Mouse (Mus musculus) hindbrain, embryonic 14.5 days (tissue): ENCODE data around the gene Ipo13. TPM values are rescaled to one million over a fixed set of nuclear protein-coding genes. Genes with fewer than 3 reads are reported as not detected.

Experiments
- ATAC-seq: fragments of 200-750 bp; cut with Nextera tagmentation; 2 replicates; pipeline ENCODE4 v1.8.0; 2017; ENCODE audit warnings: moderate number of reproducible peaks, mild to moderate bottlenecking, moderate TSS enrichment, moderate library complexity; ENCODE audit not compliant: low FRiP score
- DNase-seq: peaks from one replicate; pipeline ENCODE4 v3.0.0-alpha.2; 2015; ENCODE audit warnings: low spot score
- H3K27ac ChIP-seq: fragments of 300-500 bp; sonication (generic); 2 replicates; pipeline ENCODE4 v1.5.1; 2014; ENCODE audit warnings: mild to moderate bottlenecking, moderate library complexity
- H3K27me3 ChIP-seq: fragments of 300-500 bp; sonication (generic); 2 replicates; pipeline ENCODE4 v1.6.1; 2014; ENCODE audit warnings: mild to moderate bottlenecking, low read length, mixed read lengths; ENCODE audit not compliant: control insufficient read depth, insufficient read depth
- H3K36me3 ChIP-seq: fragments of 300-500 bp; sonication (generic); replicated peaks from 2 replicates; pipeline ENCODE4 v1.6.1; 2014; ENCODE audit not compliant: control insufficient read depth, insufficient read depth
- H3K4me1 ChIP-seq: fragments of 300-500 bp; sonication (generic); replicated peaks from 2 replicates; pipeline ENCODE4 v1.6.1; 2014; ENCODE audit warnings: antibody characterized with exemption, low read length, mixed read lengths; ENCODE audit not compliant: control insufficient read depth, insufficient read depth
- H3K4me2 ChIP-seq: fragments of 300-500 bp; sonication (generic); replicated peaks from 2 replicates; pipeline ENCODE4 v1.6.1; 2014; ENCODE audit warnings: mild to moderate bottlenecking, moderate library complexity
- H3K4me3 ChIP-seq: fragments of 300-500 bp; sonication (generic); replicated peaks from 2 replicates; pipeline ENCODE4 v1.5.1; 2014; ENCODE audit warnings: mild to moderate bottlenecking, low read length
- H3K9ac ChIP-seq: fragments of 300-500 bp; sonication (generic); 2 replicates; pipeline ENCODE4 v1.6.1; 2014
- H3K9me3 ChIP-seq: fragments of 300-500 bp; sonication (generic); 2 replicates; pipeline ENCODE4 v1.6.1; 2016; ENCODE audit warnings: low read length; ENCODE audit not compliant: control insufficient read depth
- WGBS: fragments of 180-500 bp; shearing (Covaris S2); extraction: QIAGEN DNeasy Blood & Tissue Kit; methylation state at CpG from one replicate; pipeline ENCODE4 v1.1.7; 2014; 5-methylcytosine and 5-hydroxymethylcytosine counted together
- polyA plus RNA-seq: library from polyadenylated mRNA; unstranded; fragments of >200 nt; fragmentation: Nextera tagmentation; extraction: Ambion mirVana; gene quantifications from 2 replicates; pipeline ENCODE4 v1.2.1, GENCODE M21; 2014

Ipo13 gene
- polyA plus RNA-seq, 1 experiment from 2014 or later: 55.1 TPM

DNA sequence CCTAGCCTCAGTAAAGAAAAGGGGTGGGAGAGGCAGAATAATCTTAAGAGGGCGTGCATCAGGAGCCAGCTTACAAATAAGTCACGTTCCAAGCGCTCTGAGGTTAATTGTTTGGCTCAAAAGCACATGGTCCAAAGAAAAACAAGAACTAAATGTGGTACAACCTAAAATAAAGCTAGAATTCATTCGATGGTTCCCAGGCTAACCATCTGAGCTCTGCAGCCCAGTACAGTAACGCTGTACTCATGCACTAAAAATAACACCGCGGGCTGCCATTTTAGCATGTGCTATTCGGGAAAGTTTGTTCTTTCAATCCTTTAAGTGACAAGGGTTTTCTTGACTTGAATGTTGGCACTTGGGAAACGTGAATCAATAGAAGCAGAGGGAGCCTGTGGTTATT lies 54.2 kb downstream of the Ipo13 start:
- Histone ChIP-seq H3K27me3 (no peaks in the 10 kb centered on the region), H3K4me1 (no peaks in the 10 kb centered on the region), H3K9me3 (no peaks in the 10 kb centered on the region), H3K9ac (no peak overlapping the region), H3K4me2 (no peak overlapping the region), H3K27ac (no peak overlapping the region), H3K4me3 (no peak overlapping the region), H3K36me3 (no peaks in the 10 kb centered on the region)
- DNase-seq (no peak), ATAC-seq (no peak)
- WGBS: 84% methylated on average over 9 of the region's 9 CpGs

DNA sequence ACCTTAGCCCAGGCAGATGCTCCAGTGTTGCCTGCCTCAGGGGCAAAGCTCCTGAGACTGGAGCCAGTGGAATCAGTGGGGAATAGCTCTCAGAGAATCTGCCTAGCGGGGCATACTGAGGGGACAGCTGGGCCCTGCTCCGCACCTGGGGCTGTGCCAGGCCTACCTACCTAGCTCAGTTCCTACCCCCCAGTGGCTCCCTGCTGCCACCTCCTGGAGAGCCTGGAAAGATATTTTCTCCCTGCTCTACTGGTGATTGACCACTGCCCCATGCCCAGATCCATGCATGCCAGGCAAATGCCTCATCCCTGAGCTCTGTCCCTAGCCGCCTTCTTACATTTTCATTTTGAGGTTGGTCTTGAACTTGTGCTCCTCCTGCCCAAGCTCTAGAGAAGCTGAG lies 56.0 kb downstream of the Ipo13 start:
- no peak for DNase-seq
- H3K36me3 ChIP-seq: no peaks in the 10 kb centered on the region
- WGBS: 45% methylated on average over 3 of the region's 3 CpGs
- H3K9me3 ChIP-seq: no peaks in the 10 kb centered on the region
- no peak overlapping the region for H3K4me3 ChIP-seq
- H3K4me2 ChIP-seq: no peak overlapping the region
- H3K27me3 ChIP-seq: no peaks in the 10 kb centered on the region
- no peaks in the 10 kb centered on the region; the same call in 1 of the 2 replicates for H3K4me1 ChIP-seq
- H3K27ac ChIP-seq: no peak overlapping the region
- no peak for ATAC-seq
- no peak overlapping the region for H3K9ac ChIP-seq

DNA sequence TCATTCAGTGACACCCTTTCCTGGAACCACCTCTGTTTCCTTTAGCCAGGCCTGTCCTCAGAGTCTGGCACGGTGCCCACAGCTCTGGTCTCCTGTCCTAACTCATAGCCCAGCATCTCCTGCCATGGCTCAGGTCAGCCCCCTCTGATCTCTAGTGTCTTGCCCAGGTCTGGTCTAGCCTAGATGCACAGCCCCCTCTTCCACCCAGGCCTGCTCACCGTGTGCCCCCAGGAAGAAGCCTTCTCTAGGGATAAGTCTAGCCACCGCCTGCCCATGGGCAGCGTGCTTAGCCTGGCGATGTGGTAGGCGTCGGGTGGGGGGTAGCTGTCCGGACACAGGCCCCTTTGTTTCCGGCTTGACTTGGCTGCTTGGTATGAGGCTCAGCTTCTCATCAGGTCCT lies 59.7 kb downstream of the Ipo13 start:
- H3K4me2 ChIP-seq: no peak overlapping the region
- DNase-seq (no peak), ATAC-seq (peak; percentile 55; the same call in 1 of the 2 replicates)
- peaks cover under 1% of the 10 kb centered on the region; the same call in 1 of the 2 replicates for H3K4me1 ChIP-seq
- H3K27ac ChIP-seq: peak overlapping the region; percentile 68
- no peaks in the 10 kb centered on the region for H3K27me3 ChIP-seq
- H3K36me3 ChIP-seq: no peaks in the 10 kb centered on the region
- no peaks in the 10 kb centered on the region for H3K9me3 ChIP-seq
- no peak overlapping the region for H3K4me3 ChIP-seq
- WGBS: 62% methylated on average over 9 of the region's 9 CpGs
- H3K9ac ChIP-seq: no peak overlapping the region

DNA sequence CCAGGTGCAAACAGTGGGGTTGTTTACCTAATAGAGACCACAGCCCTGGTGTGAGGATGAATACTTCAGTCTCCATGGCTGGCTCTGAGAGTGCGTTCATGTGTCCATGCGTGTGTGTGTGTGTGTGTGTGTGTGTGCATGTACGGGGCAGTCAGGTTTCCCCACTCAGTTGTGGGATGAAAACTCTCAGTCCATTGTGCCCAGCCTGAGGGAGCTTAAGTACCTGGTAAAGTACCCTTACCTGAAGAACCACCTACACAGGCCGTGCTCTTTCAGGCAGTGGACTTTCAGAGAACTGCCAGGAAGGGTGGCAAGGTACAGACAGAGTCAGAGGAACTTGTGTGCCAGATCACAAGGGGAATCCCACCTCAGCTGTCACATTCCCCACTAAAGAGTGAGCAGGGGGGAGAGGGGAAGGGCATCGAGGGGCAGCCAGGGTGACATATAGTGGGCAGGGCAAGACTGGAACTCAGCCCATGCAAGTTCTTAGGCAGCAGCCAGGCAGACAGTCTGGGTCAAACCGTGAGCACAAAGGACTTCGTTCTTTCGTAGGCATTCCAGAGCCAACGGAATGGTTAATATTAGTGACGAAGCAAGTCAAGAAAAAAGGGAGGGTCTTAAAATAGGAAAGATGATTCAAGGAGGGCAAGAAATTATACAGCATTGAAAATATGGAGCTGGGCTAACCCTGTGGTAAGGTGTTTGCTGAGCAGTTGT lies 62.5 kb downstream of the Ipo13 start:
- WGBS: 85% methylated on average over 10 of the region's 10 CpGs
- Histone ChIP-seq H3K4me1 (peaks cover 13% of the 10 kb centered on the region), H3K36me3 (no peaks in the 10 kb centered on the region), H3K9me3 (no peaks in the 10 kb centered on the region), H3K9ac (no peak overlapping the region), H3K4me2 (no peak overlapping the region), H3K27me3 (no peaks in the 10 kb centered on the region), H3K27ac (no peak overlapping the region), H3K4me3 (no peak overlapping the region)
- DNase-seq (no peak), ATAC-seq (no peak)

DNA sequence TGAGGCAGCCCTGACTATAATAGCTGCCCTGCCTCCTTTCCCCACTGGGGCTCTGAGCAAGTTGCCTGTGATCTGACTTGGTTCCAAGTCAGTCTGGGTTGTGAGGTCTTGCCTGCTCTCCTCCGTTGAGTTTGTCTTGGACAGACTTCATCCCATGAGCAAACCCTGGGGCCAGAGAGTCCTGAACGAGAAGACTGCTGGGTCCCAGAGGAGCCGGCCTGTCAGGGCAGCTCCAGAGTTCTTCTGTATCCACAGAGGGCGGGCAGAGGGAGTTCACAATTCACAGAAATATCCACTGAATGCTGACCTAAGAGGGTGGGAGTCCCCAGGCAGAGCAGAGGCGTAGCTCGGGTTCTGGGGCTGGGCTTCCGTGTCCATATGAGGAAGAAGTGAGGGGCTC lies 63.9 kb downstream of the Ipo13 start:
- Histone ChIP-seq H3K9ac (no peak overlapping the region), H3K9me3 (no peaks in the 10 kb centered on the region), H3K4me3 (no peak overlapping the region), H3K4me2 (no peak overlapping the region), H3K27ac (no peak overlapping the region), H3K4me1 (peaks cover 13% of the 10 kb centered on the region), H3K36me3 (no peaks in the 10 kb centered on the region), H3K27me3 (no peaks in the 10 kb centered on the region)
- ATAC-seq: no peak
- WGBS: 79% methylated on average over 7 of the region's 7 CpGs
- DNase-seq: no peak

DNA sequence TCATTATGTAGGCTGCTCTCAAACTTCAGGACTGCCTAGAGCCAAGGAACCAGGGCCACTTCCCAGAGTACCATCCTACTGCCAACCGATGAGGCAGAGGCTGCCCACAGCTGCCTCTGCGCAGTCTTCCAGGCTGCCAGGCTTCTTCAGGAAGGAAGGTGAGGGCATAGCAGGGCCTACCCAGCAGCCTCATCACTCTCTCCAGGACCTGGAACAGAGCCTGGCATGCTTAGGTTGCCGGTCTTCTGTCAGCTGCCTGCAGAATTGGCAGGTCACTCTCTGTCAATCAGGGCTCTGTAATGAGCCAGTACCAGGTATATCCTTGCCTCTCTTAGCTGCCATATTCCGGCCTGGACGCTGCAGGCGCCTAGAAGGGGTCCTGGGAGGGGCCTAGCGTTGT lies 64.6 kb downstream of the Ipo13 start:
- 80% methylated on average over 7 of the region's 7 CpGs for WGBS
- no peak overlapping the region; the same call in 1 of the 2 replicates for H3K4me2 ChIP-seq
- H3K27ac ChIP-seq: peak overlapping the region; percentile 40
- no peaks in the 10 kb centered on the region for H3K9me3 ChIP-seq
- no peaks in the 10 kb centered on the region for H3K36me3 ChIP-seq
- no peak overlapping the region for H3K9ac ChIP-seq
- no peak for ATAC-seq
- H3K4me1 ChIP-seq: peaks cover 13% of the 10 kb centered on the region
- no peak for DNase-seq
- no peak overlapping the region for H3K4me3 ChIP-seq
- no peaks in the 10 kb centered on the region for H3K27me3 ChIP-seq

DNA sequence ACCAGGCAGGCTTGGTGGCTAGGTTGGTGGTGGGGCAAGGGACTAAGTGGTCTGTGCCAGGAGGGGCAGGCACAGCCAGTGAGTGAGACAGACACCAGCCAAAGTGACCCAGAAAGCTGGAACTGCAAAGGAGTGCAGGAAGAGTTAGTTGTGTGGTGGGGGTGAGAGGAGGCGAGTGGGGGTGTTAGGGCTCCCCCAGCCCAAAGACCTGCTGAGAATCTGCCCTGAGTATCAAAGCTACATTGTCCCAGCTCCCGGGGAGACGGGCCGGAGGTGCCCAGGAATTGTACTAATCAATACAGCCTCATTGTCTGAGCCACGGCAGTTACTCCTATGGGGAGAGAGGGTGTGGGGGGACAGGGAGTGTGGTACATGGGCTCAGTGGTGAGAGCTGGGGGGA lies 65.3 kb downstream of the Ipo13 start:
- ATAC-seq: peak; percentile 63; the same call in 1 of the 2 replicates
- Histone ChIP-seq H3K27me3 (no peaks in the 10 kb centered on the region), H3K4me1 (peaks cover 13% of the 10 kb centered on the region; the same call in 1 of the 2 replicates), H3K4me3 (no peak overlapping the region), H3K36me3 (no peaks in the 10 kb centered on the region), H3K9me3 (no peaks in the 10 kb centered on the region), H3K9ac (no peak overlapping the region), H3K4me2 (no peak overlapping the region), H3K27ac (peak overlapping the region; percentile 40; the same call in 1 of the 2 replicates)
- WGBS: 15% methylated on average over 5 of the region's 5 CpGs
- no peak for DNase-seq

DNA sequence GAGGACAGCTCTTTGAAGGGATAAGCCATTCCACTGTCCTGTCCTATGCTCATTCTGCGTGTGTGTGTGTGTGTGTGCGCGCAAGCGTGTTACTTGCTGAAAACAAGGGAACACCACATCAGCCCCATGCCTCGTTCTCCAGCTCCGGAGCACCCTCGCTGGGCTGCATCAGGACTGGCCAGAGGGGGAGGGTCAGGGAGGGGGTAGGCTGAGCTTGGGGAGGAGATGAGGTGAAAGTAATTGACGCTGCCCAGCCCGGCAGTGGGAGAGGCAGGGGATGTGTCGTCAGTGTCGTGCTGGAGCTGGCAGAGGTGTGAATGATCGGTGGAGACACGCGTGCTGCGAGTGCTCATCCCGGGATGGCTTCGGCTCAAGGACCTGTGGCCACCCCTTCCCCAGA lies 65.7 kb downstream of the Ipo13 start:
- Histone ChIP-seq H3K9ac (no peak overlapping the region), H3K27ac (peak overlapping the region; percentile 40; the same call in 1 of the 2 replicates), H3K4me1 (peaks cover 13% of the 10 kb centered on the region; the same call in 1 of the 2 replicates), H3K36me3 (no peaks in the 10 kb centered on the region), H3K4me2 (no peak overlapping the region), H3K4me3 (no peak overlapping the region), H3K27me3 (no peaks in the 10 kb centered on the region), H3K9me3 (no peaks in the 10 kb centered on the region)
- DNase-seq (no peak), ATAC-seq (peak; percentile 25; the same call in 1 of the 2 replicates)
- 49% methylated on average over 17 of the region's 17 CpGs for WGBS

DNA sequence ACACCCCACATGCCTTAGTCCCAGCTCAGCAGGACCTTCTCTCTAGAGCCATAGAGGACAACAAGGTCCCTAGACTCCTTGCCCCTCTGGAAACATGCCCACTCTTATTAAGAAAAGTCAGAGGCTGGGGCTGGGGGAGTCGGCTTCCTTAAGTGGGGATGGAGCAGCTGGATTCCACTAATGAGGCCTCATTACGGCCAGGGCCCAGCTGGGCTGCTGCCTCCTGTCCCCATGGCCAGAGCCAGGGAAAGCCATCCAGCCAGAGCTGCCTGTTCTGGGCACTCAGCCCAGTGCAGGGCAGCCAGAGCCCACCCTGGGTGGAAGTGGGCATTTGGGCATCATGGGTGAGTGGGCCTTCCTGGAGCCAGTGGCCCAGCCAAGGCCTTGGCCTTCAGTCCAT lies 67.8 kb downstream of the Ipo13 start:
- no peaks in the 10 kb centered on the region for H3K27me3 ChIP-seq
- 36% methylated on average over 2 of the region's 2 CpGs for WGBS
- DNase-seq (no peak), ATAC-seq (no peak)
- no peak overlapping the region for H3K4me3 ChIP-seq
- no peak overlapping the region for H3K4me2 ChIP-seq
- H3K9me3 ChIP-seq: no peaks in the 10 kb centered on the region
- no peaks in the 10 kb centered on the region for H3K36me3 ChIP-seq
- H3K9ac ChIP-seq: no peak overlapping the region
- no peak overlapping the region for H3K27ac ChIP-seq
- H3K4me1 ChIP-seq: peaks cover 13% of the 10 kb centered on the region; the same call in 1 of the 2 replicates
